Mouse (Mus musculus) spleen, embryonic (tissue): ENCODE results near the gene Rgs19.

ENCODE experiments used
- CTCF ChIA-PET: fragments of 350-600 bp; sonication (Branson Sonifier 250); formaldehyde crosslinking; loops from one replicate; lab custom pipeline; 2022; lab: Charles Lee

Gene Rgs19

DNA sequence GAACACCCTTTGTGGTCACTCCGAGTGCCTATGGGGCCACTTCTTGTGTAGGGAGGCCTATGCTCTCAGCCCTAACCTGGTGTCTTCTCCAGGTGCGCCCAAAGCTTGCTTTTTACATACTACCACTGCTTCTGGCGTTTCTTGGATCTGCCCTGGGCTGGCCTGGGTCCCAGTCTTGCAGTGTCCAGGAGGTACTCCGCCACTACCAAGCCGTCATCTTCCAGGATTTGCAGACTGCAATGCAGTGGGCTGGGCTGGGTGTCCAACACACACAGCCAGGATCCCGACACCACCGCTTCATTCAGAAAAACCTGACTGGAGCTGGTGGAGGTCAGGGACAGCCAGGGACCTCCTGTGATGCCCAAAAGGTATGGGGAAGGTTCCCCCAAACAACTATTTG is 35.2 kb downstream of the Rgs19 start:
- CTCF ChIA-PET, result interaction anchor here (0.6 to 2.4 kb wide), 3 partner anchors 20 to 48 kb away, joined by 3 to 15 read pairs (median 8); no protein-coding TSS in a partner anchor

GRCm38 (mm10) chr2:181657441-181657840 is 36.3 kb downstream of the Rgs19 start:
- CTCF ChIA-PET, result no interaction called here

- CTCF ChIA-PET, result interaction anchor here (0.9 kb wide), 1 partner anchor 50 kb away, joined by 3 read pairs; no protein-coding TSS in a partner anchor
Observed at GRCm38 (mm10) chr2:181656734-181657133, 37.0 kb downstream of the Rgs19 start, which contains the start of gene Gm29797. TSS of gene Gm29797 (plus strand) at chr2:181657034.

DNA sequence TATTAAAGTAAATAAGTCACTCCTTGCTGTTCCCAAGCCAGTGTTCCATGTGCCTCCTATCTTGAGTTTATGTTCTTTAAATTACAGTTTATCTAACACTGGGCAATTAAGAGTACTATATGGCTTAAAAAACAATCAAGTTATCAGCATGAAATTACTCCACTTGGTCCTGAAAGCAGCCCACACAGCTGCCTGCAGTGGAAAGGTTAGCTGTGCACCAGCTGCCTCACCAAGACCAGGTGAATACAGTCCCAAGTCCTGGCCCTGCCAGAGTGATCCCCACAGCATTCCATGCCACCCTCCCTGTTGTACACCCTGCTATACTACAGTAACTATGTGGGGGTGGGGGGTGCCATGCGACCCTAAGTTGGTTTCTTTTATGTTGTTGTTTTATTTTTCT is 40.3 kb downstream of the Rgs19 start:
- CTCF ChIA-PET, result interaction anchor here (1.3 kb wide), 1 partner anchor 9 kb away, joined by 3 read pairs; no protein-coding TSS in a partner anchor

DNA sequence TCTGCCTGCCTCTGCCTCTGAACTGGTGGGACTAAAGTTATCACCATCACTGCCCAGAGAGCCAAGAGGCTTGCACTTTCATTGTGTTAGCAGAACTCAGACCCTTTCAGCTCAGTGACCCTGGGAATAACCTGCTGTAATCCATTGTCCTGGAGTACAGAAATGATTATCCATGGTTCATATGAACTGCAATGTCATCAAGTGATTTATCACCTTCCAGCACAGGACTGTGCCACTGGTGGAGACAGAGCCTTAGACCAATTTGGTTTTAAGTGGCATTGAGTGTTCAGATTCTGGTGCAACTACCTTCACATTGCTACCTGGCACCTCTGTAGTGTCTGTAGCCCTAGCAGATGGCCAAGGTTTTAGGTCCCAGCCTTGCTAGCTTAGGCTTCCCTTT is 40.7 kb downstream of the Rgs19 start:
- CTCF ChIA-PET, result interaction anchor here (1.3 kb wide), 1 partner anchor 9 kb away, joined by 3 read pairs; no protein-coding TSS in a partner anchor

GRCm38 (mm10) chr2:181648926-181649325 is 44.9 kb downstream of the Rgs19 start:
- CTCF ChIA-PET, result no interaction called here

GRCm38 (mm10) chr2:181646626-181647472 is 46.9 kb downstream of the Rgs19 start:
- CTCF ChIA-PET, result no interaction called here

GRCm38 (mm10) chr2:181645666-181646065 is 48.1 kb downstream of the Rgs19 start:
- CTCF ChIA-PET, result no interaction called here

DNA sequence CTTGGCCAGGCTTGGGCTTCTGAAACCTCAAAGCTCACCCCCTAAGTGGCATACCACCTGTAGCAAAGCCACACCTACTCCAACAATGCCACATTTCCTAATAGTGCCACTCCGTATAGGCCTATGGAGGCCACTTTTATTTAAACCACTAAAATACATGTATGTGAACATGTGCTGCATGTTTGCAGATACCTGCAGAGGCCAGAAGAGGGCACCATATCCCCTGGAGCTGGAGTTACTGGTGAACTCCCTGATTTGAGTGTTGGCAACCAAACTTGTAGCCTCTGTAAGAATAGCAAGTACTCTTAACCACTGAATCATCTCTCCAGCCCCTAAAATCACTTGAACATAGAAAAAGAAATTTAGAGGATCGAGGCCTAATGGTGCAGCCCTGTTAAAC is 49.4 kb downstream of the Rgs19 start:
- CTCF ChIA-PET, result interaction anchor here (1.6 kb wide), 1 partner anchor 34 kb away, joined by 4 read pairs; no protein-coding TSS in a partner anchor
